Mouse (Mus musculus) liver, embryonic 15.5 days (tissue): ENCODE measurements around the gene Nubp2. TPM values are rescaled to one million over a fixed set of nuclear protein-coding genes. Genes with fewer than 3 reads are reported as not detected.

Experiments
- ATAC-seq: fragments of 200-750 bp; cut with Nextera tagmentation; 2 replicates; pipeline ENCODE4 v1.8.0; 2017; ENCODE audit warnings: moderate number of reproducible peaks, mild to moderate bottlenecking, moderate library complexity; ENCODE audit not compliant: insufficient read depth
- H3K27ac ChIP-seq: fragments of 300-500 bp; sonication (generic); replicated peaks from 2 replicates; pipeline ENCODE4 v1.5.1; 2015; ENCODE audit warnings: mild to moderate bottlenecking, inconsistent platforms
- H3K27me3 ChIP-seq: fragments of 300-500 bp; sonication (generic); 2 replicates; pipeline ENCODE4 v1.6.1; 2015; ENCODE audit warnings: mild to moderate bottlenecking, inconsistent platforms
- H3K36me3 ChIP-seq: fragments of 300-500 bp; sonication (generic); replicated peaks from 2 replicates; pipeline ENCODE4 v1.6.1; 2015; ENCODE audit warnings: moderate library complexity, mild to moderate bottlenecking, inconsistent platforms
- H3K4me1 ChIP-seq: fragments of 300-500 bp; sonication (generic); replicated peaks from 2 replicates; pipeline ENCODE4 v1.6.1; 2015; ENCODE audit warnings: inconsistent platforms
- H3K4me2 ChIP-seq: fragments of 300-500 bp; sonication (generic); 2 replicates; pipeline ENCODE4 v1.6.1; 2015; ENCODE audit warnings: moderate library complexity, mild to moderate bottlenecking, inconsistent platforms
- H3K4me3 ChIP-seq: fragments of 300-500 bp; sonication (generic); replicated peaks from 2 replicates; pipeline ENCODE4 v1.5.1; 2015; ENCODE audit warnings: mild to moderate bottlenecking, inconsistent platforms
- H3K9ac ChIP-seq: fragments of 300-500 bp; sonication (generic); 2 replicates; pipeline ENCODE4 v1.6.1; 2015; ENCODE audit warnings: moderate library complexity, mild to moderate bottlenecking, inconsistent platforms
- H3K9me3 ChIP-seq: fragments of 300-500 bp; sonication (generic); replicated peaks from 2 replicates; pipeline ENCODE4 v1.6.1; 2016; ENCODE audit warnings: inconsistent platforms
- WGBS: fragments of 180-500 bp; shearing (Covaris S2); methylation state at CpG from one replicate; pipeline ENCODE4 v1.1.7; 2015; ENCODE audit warnings: mixed read lengths; ENCODE audit not compliant: insufficient replicate concordance; 5-methylcytosine and 5-hydroxymethylcytosine counted together
- polyA plus RNA-seq: library from polyadenylated mRNA; unstranded; fragments of >200 nt; fragmentation: Nextera tagmentation; extraction: Ambion mirVana; gene quantifications from 2 replicates; pipeline ENCODE4 v1.2.1, GENCODE M21; 2015

Gene Nubp2
- polyA plus RNA-seq, 1 experiment from 2014 or later, result 68.1 TPM

DNA sequence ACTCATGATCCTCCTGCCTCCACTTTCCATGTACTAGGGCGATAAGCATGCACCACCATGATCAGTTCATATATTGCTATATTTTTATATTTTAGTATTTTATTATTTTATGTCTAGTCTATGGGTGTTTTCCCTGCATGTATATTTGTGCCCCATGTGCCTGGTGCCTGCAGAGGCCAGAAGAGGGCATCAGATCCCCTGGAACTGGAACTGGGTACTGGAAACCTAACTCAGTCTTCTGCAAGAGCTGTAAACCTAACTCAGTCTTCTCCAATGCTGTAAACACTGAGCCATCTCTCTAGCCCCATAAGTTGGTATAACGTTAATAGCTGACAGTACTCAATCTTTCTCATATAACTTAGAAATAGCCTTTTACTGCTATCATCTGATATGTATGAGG, 43.5 kb downstream of the Nubp2 start:
- no peak overlapping the region for H3K4me3 ChIP-seq
- H3K27ac ChIP-seq, result no peak overlapping the region
- H3K36me3 ChIP-seq, result peaks cover 5% of the 10 kb centered on the region; the same call in 1 of the 2 replicates
- WGBS, result 41% methylated on average over 2 of the region's 2 CpGs
- peaks cover 30% of the 10 kb centered on the region for H3K4me1 ChIP-seq
- H3K9ac ChIP-seq, result no peak overlapping the region
- H3K27me3 ChIP-seq, result peaks cover 19% of the 10 kb centered on the region; the same call in 1 of the 2 replicates
- no peak for ATAC-seq
- no peak overlapping the region for H3K4me2 ChIP-seq
- H3K9me3 ChIP-seq, result no peaks in the 10 kb centered on the region

DNA sequence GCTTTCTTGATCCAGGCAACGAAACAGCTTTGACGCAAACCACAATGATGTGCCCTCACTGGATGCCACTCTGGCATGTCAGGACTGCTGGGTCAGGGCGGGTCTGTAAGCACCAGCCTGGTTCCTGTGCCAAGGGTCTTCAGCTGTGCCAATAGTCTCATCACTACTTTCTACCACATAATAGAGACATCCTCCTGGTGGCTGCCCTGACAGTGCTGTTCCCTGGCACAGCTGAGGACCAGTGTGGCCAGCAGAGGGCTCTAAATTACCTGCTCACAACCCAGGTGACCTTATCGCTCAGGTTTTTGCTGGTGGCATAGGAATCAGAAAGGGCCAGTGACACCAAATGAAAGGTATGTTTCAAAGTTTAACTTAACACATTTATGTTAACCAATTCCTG, 45.0 kb downstream of the Nubp2 start:
- no peak overlapping the region for H3K27ac ChIP-seq

DNA sequence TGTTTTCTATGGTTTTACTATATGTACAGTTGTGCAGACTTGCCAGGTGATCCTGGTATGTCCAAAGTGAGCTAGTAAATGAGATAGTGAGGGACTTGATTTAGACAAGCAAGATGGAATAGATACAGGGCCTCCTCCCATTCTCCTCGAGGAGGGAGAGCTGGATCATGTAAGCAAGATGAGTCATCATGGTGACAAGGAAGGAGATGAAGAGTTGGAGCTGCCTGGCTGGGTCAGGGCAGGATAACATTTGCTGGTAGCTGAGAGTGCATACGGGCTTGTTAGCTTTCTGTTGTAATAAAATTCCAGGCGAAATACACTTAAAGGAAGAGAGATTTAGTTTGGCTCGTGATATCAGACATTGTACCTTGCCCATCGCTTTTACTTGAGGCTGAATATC, 45.8 kb downstream of the Nubp2 start:
- H3K9ac ChIP-seq, result no peak overlapping the region
- 43% methylated on average over 5 of the region's 5 CpGs for whole genome bisulfite sequencing
- no peak overlapping the region for H3K4me3 ChIP-seq
- no peaks in the 10 kb centered on the region for H3K36me3 ChIP-seq
- no peaks in the 10 kb centered on the region for H3K9me3 ChIP-seq
- no peak for ATAC-seq
- H3K27ac ChIP-seq, result no peak overlapping the region
- H3K4me1 ChIP-seq, result peaks cover 14% of the 10 kb centered on the region; the same call in 1 of the 2 replicates
- H3K4me2 ChIP-seq, result no peak overlapping the region
- H3K27me3 ChIP-seq, result peaks cover 37% of the 10 kb centered on the region

More for the DNA sequence above, 45.0 kb downstream of the Nubp2 start:
- Histone ChIP-seq H3K27me3 (peaks cover 31% of the 10 kb centered on the region; the same call in 1 of the 2 replicates), H3K36me3 (no peaks in the 10 kb centered on the region), H3K4me2 (no peak overlapping the region), H3K4me1 (peaks cover 17% of the 10 kb centered on the region; the same call in 1 of the 2 replicates), H3K4me3 (no peak overlapping the region), H3K9me3 (no peaks in the 10 kb centered on the region), H3K9ac (no peak overlapping the region)
- WGBS, result 55% methylated on average over 4 of the region's 4 CpGs
- peak; percentile 40; the same call in 1 of the 2 replicates for ATAC-seq

DNA sequence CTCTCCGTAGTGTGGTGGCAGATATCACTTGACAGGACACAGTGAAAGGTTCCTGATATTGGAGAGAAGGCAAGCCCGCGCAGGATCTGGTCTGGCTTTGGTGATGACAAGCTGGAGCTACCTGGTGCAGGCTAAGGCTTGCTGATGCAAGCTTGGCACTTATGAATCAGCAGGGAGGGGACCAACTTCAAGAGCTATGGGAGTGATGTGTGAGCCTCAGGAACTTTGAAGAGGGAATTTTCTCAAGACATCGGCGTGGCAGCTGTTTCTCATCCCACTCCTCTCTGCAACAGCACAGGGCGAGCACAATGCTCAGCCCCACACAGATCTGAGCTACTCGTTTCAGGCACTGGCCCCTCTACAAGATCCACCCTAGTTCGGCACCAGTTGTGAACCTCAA, 46.3 kb downstream of the Nubp2 start, which contains the start of gene Hagh:
Gene Hagh, plus strand, starts transcription at position 302 of the 400 bp plus-strand sequence.
- 61% methylated on average over 8 of the region's 8 CpGs for WGBS
- H3K27me3 ChIP-seq, result peaks cover 39% of the 10 kb centered on the region
- no peak within 1 kb of the TSS for H3K9ac ChIP-seq
- no peak within 1 kb of the TSS for H3K4me2 ChIP-seq
- no peak within 1 kb of the TSS for H3K4me3 ChIP-seq
- H3K9me3 ChIP-seq, result no peaks in the 10 kb centered on the region
- H3K4me1 ChIP-seq, result peaks cover 10% of the 10 kb centered on the region; the same call in 1 of the 2 replicates
- no peak for ATAC-seq
- no peaks in the 10 kb centered on the region for H3K36me3 ChIP-seq
- H3K27ac ChIP-seq, result no peak within 1 kb of the TSS

Other genes with a start within 250 kb of the Nubp2 start
- gene Slc9a3r2, start 236.0 kb downstream of the Nubp2 start, polyA plus RNA-seq, result 10.8 and 13.8 TPM in 2 replicates
- 0.30 TPM in 1 of 2 replicates, not detected in the other for gene Npw, start 227.9 kb downstream of the Nubp2 start, polyA plus RNA-seq
- 9.9 and 12.5 TPM in 2 replicates for gene Zfp598, start 216.7 kb downstream of the Nubp2 start, polyA plus RNA-seq
- gene Syngr3, start 196.4 kb downstream of the Nubp2 start, polyA plus RNA-seq, result 0.07 and 0.16 TPM in 2 replicates
- 22.8 and 25.2 TPM in 2 replicates for gene Gfer, start 190.2 kb downstream of the Nubp2 start, polyA plus RNA-seq
- gene Noxo1, start 190.1 kb downstream of the Nubp2 start, polyA plus RNA-seq, result 0.14 and 0.16 TPM in 2 replicates
- 35.0 and 40.6 TPM in 2 replicates for gene Tbl3, start 178.7 kb downstream of the Nubp2 start, polyA plus RNA-seq
- not detected in 2 replicates for gene Rnf151, start 168.3 kb downstream of the Nubp2 start, polyA plus RNA-seq
- gene Rps2, start 168.2 kb downstream of the Nubp2 start, polyA plus RNA-seq, result 1,043 and 1,068 TPM in 2 replicates
- gene Ndufb10, start 161.9 kb downstream of the Nubp2 start, polyA plus RNA-seq, result 160 and 162 TPM in 2 replicates
- 0.09 and 0.15 TPM in 2 replicates for gene Rpl3l, start 158.5 kb downstream of the Nubp2 start, polyA plus RNA-seq
- 31.1 and 32.9 TPM in 2 replicates for gene Msrb1, start 149.7 kb downstream of the Nubp2 start, polyA plus RNA-seq
- gene Hs3st6, start 133.4 kb downstream of the Nubp2 start, polyA plus RNA-seq, result 0.07 TPM in 1 of 2 replicates, not detected in the other
- gene Meiob, start 82.1 kb downstream of the Nubp2 start, polyA plus RNA-seq, result 0.35 and 0.54 TPM in 2 replicates
- 117 and 135 TPM in 2 replicates for gene Hagh, start 46.2 kb downstream of the Nubp2 start, polyA plus RNA-seq
- 41.1 and 44.2 TPM in 2 replicates for gene Fahd1, start 36.0 kb downstream of the Nubp2 start, polyA plus RNA-seq
- gene Igfals, start 20.4 kb downstream of the Nubp2 start, polyA plus RNA-seq, result 9.6 and 11.5 TPM in 2 replicates
- gene Spsb3, start 294 bp upstream of the Nubp2 start, polyA plus RNA-seq, result 45.2 and 48.4 TPM in 2 replicates
- gene Eme2, start 8.7 kb upstream of the Nubp2 start, polyA plus RNA-seq, result 11.5 and 13.0 TPM in 2 replicates
- gene Mrps34, start 8.8 kb upstream of the Nubp2 start, polyA plus RNA-seq, result 52.3 and 52.8 TPM in 2 replicates
- 53.4 and 60.1 TPM in 2 replicates for gene Nme3, start 10.2 kb upstream of the Nubp2 start, polyA plus RNA-seq
- gene Mapk8ip3, start 50.6 kb upstream of the Nubp2 start, polyA plus RNA-seq, result 8.3 and 10.0 TPM in 2 replicates
- 60.0 and 62.4 TPM in 2 replicates for gene Jpt2, start 74.3 kb upstream of the Nubp2 start, polyA plus RNA-seq
- gene Cramp1l, start 129.4 kb upstream of the Nubp2 start, polyA plus RNA-seq, result 2.9 and 4.3 TPM in 2 replicates
- 139 and 156 TPM in 2 replicates for gene Ift140, start 129.7 kb upstream of the Nubp2 start, polyA plus RNA-seq
- gene Tmem204, start 197.2 kb upstream of the Nubp2 start, polyA plus RNA-seq, result 5.6 and 6.5 TPM in 2 replicates
- 14.3 and 17.4 TPM in 2 replicates for gene Telo2, start 229.6 kb upstream of the Nubp2 start, polyA plus RNA-seq
- 0.06 and 0.10 TPM in 2 replicates for gene Ptx4, start 234.4 kb upstream of the Nubp2 start, polyA plus RNA-seq
- 10.7 TPM in 2 replicates for gene Clcn7, start 247.0 kb upstream of the Nubp2 start, polyA plus RNA-seq